ENCODE assay signal across 13 mouse cellular contexts in the genomic region with DNA sequence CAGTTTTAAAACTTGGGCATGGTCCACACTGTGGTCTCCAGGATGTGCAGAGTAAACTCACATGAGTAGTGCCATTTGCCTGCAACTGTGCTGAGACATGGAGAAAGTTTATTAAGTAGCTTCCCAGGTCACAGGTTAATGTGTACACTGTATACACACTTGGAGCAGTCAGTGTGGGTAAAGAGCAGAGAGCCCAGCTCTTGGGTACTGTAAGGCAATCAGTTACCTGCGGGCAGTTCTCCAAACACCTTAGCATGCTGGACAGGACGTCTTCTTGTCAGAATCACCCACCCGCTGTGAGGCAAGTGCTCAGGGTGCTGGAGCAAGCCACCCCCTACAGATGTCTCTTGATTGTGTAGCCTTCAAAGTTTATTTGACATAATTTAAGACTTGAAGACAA. TPM values are rescaled to one million over a fixed set of nuclear protein-coding genes. Genes with fewer than 3 reads are reported as not detected.
DNase-seq lines count a peak whose midpoint lies in the region; ATAC-seq and TF ChIP-seq lines count a peak whose summit lies in the region.
"Had no signal": no experiment of that assay in that cellular context is flagged by ENCODE, and none has a peak within 500 bp of the region (broad histone marks: within the 10 kb centered on the region; RNA-seq: fewer than 3 reads in every experiment).

No protein-coding gene starts in this region.

- H3K79me2 ChIP-seq in liver, adult 2 months (ENCODE audit: control insufficient read depth, insufficient read depth, low read length) = no peaks in the 10 kb centered on the region

- H3K4me2 ChIP-seq in kidney, embryonic 15.5 days = no peak overlapping the region
- no peak overlapping the region for H3K4me2 ChIP-seq in kidney, postnatal 0 days (ENCODE audit: low read length)
- H3K4me2 ChIP-seq in liver, embryonic 12.5 days = no peak overlapping the region
- H3K4me2 ChIP-seq: heart, embryonic 11.5 days; hindbrain, embryonic 12.5 days; hindbrain, embryonic 15.5 days had no signal

- no peak overlapping the region for H3K9ac ChIP-seq in kidney, embryonic 15.5 days
- no peak overlapping the region for H3K9ac ChIP-seq in kidney, postnatal 0 days (ENCODE audit: low read depth, low read length)
- H3K9ac ChIP-seq in liver, adult 2 months (ENCODE audit: low read depth, low read length) = no peak overlapping the region
- H3K9ac ChIP-seq in liver, embryonic 12.5 days = no peak overlapping the region
- H3K9ac ChIP-seq: forebrain, postnatal 0 days; hindbrain, embryonic 12.5 days; hindbrain, embryonic 15.5 days had no signal

- H3K27me3 ChIP-seq in kidney, embryonic 15.5 days = no peaks in the 10 kb centered on the region
- H3K27me3 ChIP-seq in kidney, postnatal 0 days (ENCODE audit: insufficient read depth, low read length) = no peaks in the 10 kb centered on the region
- no peaks in the 10 kb centered on the region for H3K27me3 ChIP-seq in liver, adult 2 months (ENCODE audit: control insufficient read depth, insufficient read depth, low read length)
- H3K27me3 ChIP-seq in liver, embryonic 12.5 days (replicated peaks) = no peaks in the 10 kb centered on the region
- H3K27me3 ChIP-seq: hindbrain, embryonic 12.5 days; hindbrain, embryonic 15.5 days had no signal

- WGBS in kidney, embryonic 15.5 days = 92% methylated on average over 3 of the region's 3 CpGs
- WGBS in kidney, postnatal 0 days = 85% methylated on average over 3 of the region's 3 CpGs
- 35% methylated on average over 3 of the region's 3 CpGs for whole genome bisulfite sequencing in liver, adult 2 months
- 85% methylated on average over 3 of the region's 3 CpGs for WGBS in liver, embryonic 12.5 days (ENCODE audit: insufficient replicate concordance)

- TF ChIP-seq CTCF in kidney, postnatal 0 days (IDR thresholded peaks at IDR 0.05; ENCODE audit: low read depth) = no peak
- no peak for TF ChIP-seq CTCF in liver, adult 2 months (IDR thresholded peaks at IDR 0.05; ENCODE audit: low read depth, low read length)

- no peak for ATAC-seq in kidney, embryonic 15.5 days (replicated peaks; ENCODE audit: low FRiP score)
- ATAC-seq in kidney, postnatal 0 days (replicated peaks; ENCODE audit: low FRiP score, low read depth) = 0 out of 2 replicates have a peak, but pooled peaks have one; percentile 36
- ATAC-seq in liver, embryonic 12.5 days = no peak
- ATAC-seq: activated CD4-positive, CD25-positive, alpha-beta regulatory T cell, adult 4 months had no signal

- no peak overlapping the region for H3K4me3 ChIP-seq in kidney, embryonic 15.5 days (replicated peaks)
- no peak overlapping the region for H3K4me3 ChIP-seq in kidney, postnatal 0 days (replicated peaks; ENCODE audit: low read depth, low read length)
- no peak overlapping the region for H3K4me3 ChIP-seq in liver, adult 2 months (ENCODE audit: insufficient read depth, low read depth, low read length)
- no peak overlapping the region for H3K4me3 ChIP-seq in liver, embryonic 12.5 days
- H3K4me3 ChIP-seq: forebrain, embryonic 10.5 days; gastrocnemius, adult 2 months; hindbrain, embryonic 12.5 days; hindbrain, embryonic 15.5 days had no signal

- no peak for TF ChIP-seq POLR2A in liver, adult 2 months (IDR thresholded peaks at IDR 0.05; ENCODE audit: extremely low read depth, insufficient read depth, low read length)

- H3K36me3 ChIP-seq in kidney, embryonic 15.5 days = no peaks in the 10 kb centered on the region
- H3K36me3 ChIP-seq in kidney, postnatal 0 days (ENCODE audit: insufficient read depth, low read length) = no peaks in the 10 kb centered on the region
- no peaks in the 10 kb centered on the region for H3K36me3 ChIP-seq in liver, adult 2 months (ENCODE audit: control insufficient read depth, insufficient read depth, low read length)
- 0 out of 2 replicates have a peak, but pooled peaks cover 2% of the 10 kb centered on the region for H3K36me3 ChIP-seq in liver, embryonic 12.5 days
- H3K36me3 ChIP-seq: forebrain, embryonic 10.5 days; hindbrain, embryonic 15.5 days had no signal

- H3K9me3 ChIP-seq in kidney, embryonic 15.5 days (replicated peaks) = no peaks in the 10 kb centered on the region
- no peaks in the 10 kb centered on the region for H3K9me3 ChIP-seq in kidney, postnatal 0 days (replicated peaks; ENCODE audit: low read length)
- H3K9me3 ChIP-seq in liver, embryonic 12.5 days (replicated peaks) = no peaks in the 10 kb centered on the region
- H3K9me3 ChIP-seq: forebrain, embryonic 10.5 days; hindbrain, embryonic 12.5 days; hindbrain, embryonic 15.5 days had no signal

- H3K4me1 ChIP-seq in kidney, embryonic 15.5 days = no peaks in the 10 kb centered on the region
- H3K4me1 ChIP-seq in kidney, postnatal 0 days (replicated peaks; ENCODE audit: insufficient read depth, low read length) = no peaks in the 10 kb centered on the region
- H3K4me1 ChIP-seq in liver, adult 2 months (ENCODE audit: control insufficient read depth, insufficient read depth, low read length) = no peaks in the 10 kb centered on the region
- H3K4me1 ChIP-seq in liver, embryonic 12.5 days = no peaks in the 10 kb centered on the region; the same call in 1 of the 2 replicates

- DNase-seq in kidney, adult 18-20 months = peak; percentile 20
- no peak for DNase-seq in kidney, postnatal 0 days (ENCODE audit: low spot score)
- DNase-seq in kidney, adult 11 months = no peak
- peak; percentile 59 for DNase-seq in liver, adult 2 months (ENCODE audit: extremely low read depth, low read depth, low spot score)
- DNase-seq: forebrain, postnatal 0 days had no signal

- H3K27ac ChIP-seq in kidney, embryonic 15.5 days = no peak overlapping the region
- no peak overlapping the region for H3K27ac ChIP-seq in kidney, postnatal 0 days
- H3K27ac ChIP-seq in liver, adult 2 months (replicated peaks; ENCODE audit: insufficient read depth, low read depth, low read length) = no peak overlapping the region
- no peak overlapping the region for H3K27ac ChIP-seq in liver, embryonic 12.5 days
- H3K27ac ChIP-seq: gastrocnemius, adult 2 months; hindbrain, embryonic 12.5 days; hindbrain, embryonic 15.5 days had no signal

RNA-seq across cellular contexts. Expression of a gene that starts 41.2 kb away (rescaled TPM):
- 27.6 and 34.9 TPM in 2 replicates for polyA plus RNA-seq in kidney, embryonic 15.5 days (2015; fragmentation: Nextera tagmentation; extraction: Ambion mirVana)
- polyA plus RNA-seq in kidney, postnatal 0 days (2015; fragmentation: Nextera tagmentation; extraction: Ambion mirVana) = 31.9 and 36.8 TPM in 2 replicates
- total RNA-seq in liver, adult 2 months (2014; rRNA removed) = 9.1 and 12.6 TPM in 2 replicates
- 51.1 and 66.9 TPM in 2 replicates for polyA plus RNA-seq in liver, adult 2 months (2012; rRNA removed)
- 5.6 and 6.1 TPM in 2 replicates for polyA plus RNA-seq in liver, embryonic 12.5 days (2016; fragmentation: Nextera tagmentation; extraction: Ambion mirVana)

RNA-seq across cellular contexts. Expression of a gene that starts 58.2 kb away (rescaled TPM):
- 3.0 and 3.9 TPM in 2 replicates for polyA plus RNA-seq in kidney, embryonic 15.5 days (2015; fragmentation: Nextera tagmentation; extraction: Ambion mirVana)
- 2.8 and 3.9 TPM in 2 replicates for polyA plus RNA-seq in kidney, postnatal 0 days (2015; fragmentation: Nextera tagmentation; extraction: Ambion mirVana)
- total RNA-seq in liver, adult 2 months (2014; rRNA removed) = 1.4 and 3.6 TPM in 2 replicates
- 1.8 and 4.7 TPM in 2 replicates for polyA plus RNA-seq in liver, adult 2 months (2012; rRNA removed)
- 4.4 and 5.4 TPM in 2 replicates for polyA plus RNA-seq in liver, embryonic 12.5 days (2016; fragmentation: Nextera tagmentation; extraction: Ambion mirVana)

Comparison
In these comparisons a context has a peak if more than half of its experiments do, and no peak if none do; other contexts are left out.
1. DNase-seq: peak in kidney, adult 18-20 months (single experiment) and liver, adult 2 months (single experiment); none in kidney, postnatal 0 days (single experiment) and kidney, adult 11 months (single experiment).